Mouse (Mus musculus): ENCODE data around the gene Fam78a.

Fam78a gene

GRCm38 (mm10) chr2:32102944-32103343 is 18.3 kb upstream of the Fam78a start:
- DNase-seq (ENCODE audit: low spot score in 2 of 2): no peak

DNA sequence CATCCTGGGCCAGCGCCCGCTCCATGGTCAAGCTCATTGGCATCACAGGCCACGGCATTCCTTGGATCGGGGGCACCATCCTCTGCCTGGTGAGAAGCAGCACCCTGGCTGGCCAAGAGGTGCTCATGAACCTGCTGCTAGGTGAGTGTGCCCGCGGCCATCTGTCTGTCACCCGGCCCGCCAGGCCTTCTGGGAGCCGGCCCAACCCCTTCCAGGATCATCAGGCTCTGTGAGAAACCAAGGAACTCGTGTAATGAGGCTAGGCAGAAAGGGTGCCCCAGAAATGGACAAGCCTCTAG is 11.4 kb upstream of the Fam78a start:
- DNase-seq (ENCODE audit: low spot score in 2 of 2): no peak

- peak; percentile 78 to 79 for DNase-seq (ENCODE audit: low spot score in 2 of 2)
Observed at GRCm38 (mm10) chr2:32095351-32096121, 10.9 kb upstream of the Fam78a start, which contains the start of gene Plpp7. Gene Plpp7 (plus strand): TSS chr2:32095528.

GRCm38 (mm10) chr2:32094001-32094707 is 9.5 kb upstream of the Fam78a start:
- no peak for DNase-seq (ENCODE audit: low spot score in 2 of 2)

GRCm38 (mm10) chr2:32091956-32092355 is 7.3 kb upstream of the Fam78a start:
- DNase-seq (ENCODE audit: low spot score in 2 of 2): no peak

DNA sequence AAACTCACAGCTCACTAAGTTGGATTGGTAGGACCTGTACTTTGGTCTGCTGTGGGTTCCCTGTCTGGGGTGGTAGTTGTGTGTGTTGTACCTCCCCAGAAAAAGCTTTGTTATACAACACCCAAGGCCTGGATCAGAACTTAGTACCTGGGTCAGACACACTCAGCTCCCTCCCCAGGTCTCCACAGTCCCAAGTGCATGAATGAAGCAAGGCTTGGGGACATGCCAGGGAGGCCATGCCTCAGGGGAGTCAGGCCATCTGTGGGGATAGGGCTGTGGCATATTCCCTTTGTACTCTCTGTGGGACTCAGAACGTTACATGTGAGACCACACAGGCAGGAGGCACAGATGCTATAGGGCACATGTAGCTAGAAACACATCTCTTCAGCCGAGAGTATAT is 5.5 kb upstream of the Fam78a start:
- no peak for DNase-seq (ENCODE audit: low spot score in 2 of 2)

- no peak for DNase-seq (ENCODE audit: low spot score in 2 of 2)
Observed at GRCm38 (mm10) chr2:32089606-32090005, 4.9 kb upstream of the Fam78a start.

DNA sequence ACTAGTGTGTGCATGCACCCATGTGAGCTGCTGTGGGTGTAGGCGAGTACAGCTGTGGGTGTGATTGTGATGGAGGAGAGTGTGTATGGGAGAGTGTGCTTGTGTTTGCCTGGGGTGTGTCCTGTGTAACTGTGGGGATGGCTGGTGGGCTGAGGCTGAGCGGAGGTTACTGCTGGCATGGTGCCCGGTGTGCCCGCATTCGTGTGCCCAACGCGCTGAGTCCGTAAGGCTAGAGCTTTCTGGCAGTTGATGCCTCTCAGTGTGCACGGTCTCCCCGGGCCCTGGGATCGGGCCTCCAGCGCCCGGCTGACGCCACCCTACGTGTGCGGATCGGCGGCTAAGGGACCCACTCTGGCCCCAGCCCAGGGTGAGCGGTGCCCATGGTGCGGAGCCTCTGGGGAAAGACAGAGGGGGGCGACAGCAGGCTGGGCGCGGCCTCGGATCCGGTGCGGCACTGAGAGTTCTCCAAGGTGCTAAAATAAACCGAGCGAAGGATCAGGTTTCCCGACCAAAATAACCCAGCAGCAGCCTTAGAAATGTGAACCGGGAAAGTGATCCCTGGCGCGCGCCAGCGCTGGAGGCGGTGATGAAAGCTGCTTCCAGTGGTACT is 3.8 kb upstream of the Fam78a start:
- peak; percentile 24 to 33 for DNase-seq (ENCODE audit: low spot score in 2 of 2)

DNA sequence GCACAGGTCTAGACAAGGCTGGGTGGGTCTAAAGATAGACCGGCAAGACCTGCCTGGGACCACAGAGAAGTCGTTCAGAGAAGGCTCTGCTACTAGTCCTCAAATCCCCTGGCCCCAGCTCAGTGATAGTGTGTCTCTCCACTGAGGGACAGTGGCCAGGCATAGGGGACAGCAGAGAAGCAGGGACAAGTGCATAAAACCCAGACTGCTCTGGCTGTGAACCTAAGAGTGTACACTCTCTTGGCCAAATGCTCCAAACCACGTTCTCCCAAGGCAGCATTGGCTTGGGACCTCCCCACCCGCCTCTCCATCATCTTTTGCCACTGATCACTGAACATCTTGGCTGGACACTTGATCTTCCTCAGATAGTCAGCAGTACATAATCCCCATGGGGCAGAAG is 2.9 kb upstream of the Fam78a start:
- no peak for DNase-seq (ENCODE audit: low spot score in 2 of 2)

- no peak for DNase-seq (ENCODE audit: low spot score in 2 of 2)
Observed at GRCm38 (mm10) chr2:32085231-32085630, 574 bp upstream of the Fam78a start.

GRCm38 (mm10) chr2:32084872-32085199 is 179 bp upstream of the Fam78a start:
- DNase-seq (ENCODE audit: low spot score in 2 of 2): no peak

GRCm38 (mm10) chr2:32083159-32084011 is 1.3 kb downstream of the Fam78a start:
- DNase-seq (ENCODE audit: low spot score in 2 of 2): peak in 1 of 2 experiments; percentile 29

- DNase-seq (ENCODE audit: low spot score in 2 of 2): no peak
Observed at GRCm38 (mm10) chr2:32082229-32082628, 2.4 kb downstream of the Fam78a start.

DNA sequence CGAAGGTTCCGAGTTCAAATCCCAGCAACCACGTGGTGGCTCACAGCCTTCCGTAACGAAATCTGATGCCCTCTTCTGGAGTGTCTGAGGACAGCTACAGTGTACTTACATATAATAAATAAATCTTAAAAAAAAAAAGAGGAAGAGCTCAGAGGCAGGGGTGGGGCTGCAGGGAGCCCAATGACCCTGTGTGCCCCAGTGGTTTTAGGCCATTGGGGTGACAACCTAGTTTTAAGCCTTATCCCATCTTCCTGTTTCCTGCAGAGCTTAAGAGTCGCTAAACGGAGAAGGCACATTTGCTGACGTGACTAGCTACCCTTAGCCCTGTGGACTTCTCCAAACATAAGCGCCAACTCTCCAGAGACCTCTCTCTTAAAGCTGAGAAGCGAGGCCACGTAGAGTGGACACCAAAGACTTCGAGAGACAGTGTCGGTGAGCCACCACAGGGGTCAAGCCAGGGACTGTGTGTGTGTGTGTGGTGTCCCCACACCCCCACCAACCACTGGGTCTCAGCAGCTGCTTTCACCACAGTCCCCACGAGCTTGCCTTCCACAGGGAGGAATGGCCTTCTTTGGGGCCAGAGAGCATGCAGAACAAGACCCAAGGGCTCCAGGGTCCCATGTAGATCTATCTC is 3.2 kb downstream of the Fam78a start:
- no peak for DNase-seq (ENCODE audit: low spot score in 2 of 2)

GRCm38 (mm10) chr2:32080681-32081080 is 4.0 kb downstream of the Fam78a start:
- no peak for DNase-seq (ENCODE audit: low spot score in 2 of 2)

DNA sequence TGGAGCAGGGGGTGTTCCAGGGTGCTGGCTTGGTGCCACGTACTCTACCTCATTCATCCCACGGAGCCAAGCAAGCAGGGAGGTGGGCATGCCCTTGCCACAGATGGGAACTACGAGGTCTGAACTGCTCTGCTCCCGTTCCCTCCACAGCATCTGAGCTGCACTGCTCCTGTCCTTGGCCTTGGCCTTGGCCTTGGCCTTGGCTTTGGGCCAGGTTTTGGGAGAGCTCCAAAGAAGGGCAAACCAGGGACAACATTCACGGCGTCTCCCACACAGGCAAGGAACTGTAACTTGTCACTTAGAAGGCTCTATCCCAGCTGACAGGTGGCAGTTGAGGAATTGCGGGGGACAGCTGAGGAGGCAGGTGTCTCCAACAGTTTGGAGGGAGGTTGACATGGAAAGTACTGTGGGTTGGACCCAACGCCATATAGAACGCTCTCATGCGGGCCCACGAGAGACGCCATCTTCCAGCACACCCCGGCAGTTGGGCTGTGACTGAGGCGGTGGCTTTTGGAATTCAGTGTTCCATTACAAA is 5.4 kb downstream of the Fam78a start:
- no peak for DNase-seq (ENCODE audit: low spot score in 2 of 2)

- DNase-seq (ENCODE audit: low spot score in 2 of 2): no peak
Observed at GRCm38 (mm10) chr2:32078522-32078921, 6.1 kb downstream of the Fam78a start.

GRCm38 (mm10) chr2:32077744-32078143 is 6.9 kb downstream of the Fam78a start:
- no peak for DNase-seq (ENCODE audit: low spot score in 2 of 2)

- no peak for DNase-seq (ENCODE audit: low spot score in 2 of 2)
Observed at GRCm38 (mm10) chr2:32075368-32075767, 9.3 kb downstream of the Fam78a start.

GRCm38 (mm10) chr2:32074404-32074803 is 10.3 kb downstream of the Fam78a start:
- DNase-seq (ENCODE audit: low spot score in 2 of 2): peak in 1 of 2 experiments; percentile 26

GRCm38 (mm10) chr2:32070747-32071146 is 13.9 kb downstream of the Fam78a start:
- no peak for DNase-seq (ENCODE audit: low spot score in 2 of 2)

Measured in frontal cortex, postnatal 14 days (tissue).